Mouse (Mus musculus) v-Abl transformed pro-B cells (cell line): ENCODE results near the gene Selenom.

Source experiments
- in situ Hi-C, 2 experiments: fragments of 400-800 bp; cut with MboI; formaldehyde crosslinking; loops; one replicate each; pipeline ENCODE4 v1.15.1; 2025; ENCODE audit not compliant: unreplicated experiment in 2 of 2

The Selenom gene

DNA sequence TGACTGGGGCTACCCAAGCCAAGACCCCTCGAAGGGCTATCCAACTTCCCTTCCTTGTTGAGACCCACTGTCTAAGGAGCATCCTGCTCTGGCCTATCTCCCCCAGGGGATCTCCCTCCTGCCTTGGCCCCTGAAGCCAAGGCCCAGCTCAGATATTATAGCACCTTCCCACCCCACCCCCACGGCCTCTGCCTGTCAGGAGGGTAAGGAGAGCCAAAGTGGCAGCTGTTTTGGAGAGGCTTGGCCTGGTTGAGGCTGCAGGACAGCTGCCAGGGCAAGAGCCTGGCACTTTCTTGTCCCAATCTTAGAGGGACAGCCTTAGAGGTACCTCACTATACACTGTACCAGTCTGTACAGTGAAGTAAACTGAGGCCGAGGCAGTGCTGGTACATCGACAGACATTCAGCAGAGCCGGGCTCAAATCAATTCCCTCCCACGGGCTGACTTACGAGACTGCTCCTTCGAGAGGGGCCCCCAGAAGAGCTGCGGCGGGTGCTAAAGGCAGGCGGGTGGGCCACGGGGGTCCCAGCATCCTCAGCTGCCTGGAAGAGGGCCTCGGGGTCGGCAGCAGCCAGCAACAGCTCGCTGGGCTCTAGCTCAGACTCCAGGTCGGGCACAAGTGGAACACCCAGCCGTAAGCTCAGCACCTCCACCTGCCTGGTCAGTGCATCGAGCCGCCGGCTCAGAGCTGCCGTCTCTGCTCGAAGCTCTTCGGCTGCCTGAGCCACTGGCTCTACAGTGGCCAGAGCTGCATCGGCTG, 12.7 kb downstream of the Selenom start:
- in situ Hi-C loops: no loop called here

DNA sequence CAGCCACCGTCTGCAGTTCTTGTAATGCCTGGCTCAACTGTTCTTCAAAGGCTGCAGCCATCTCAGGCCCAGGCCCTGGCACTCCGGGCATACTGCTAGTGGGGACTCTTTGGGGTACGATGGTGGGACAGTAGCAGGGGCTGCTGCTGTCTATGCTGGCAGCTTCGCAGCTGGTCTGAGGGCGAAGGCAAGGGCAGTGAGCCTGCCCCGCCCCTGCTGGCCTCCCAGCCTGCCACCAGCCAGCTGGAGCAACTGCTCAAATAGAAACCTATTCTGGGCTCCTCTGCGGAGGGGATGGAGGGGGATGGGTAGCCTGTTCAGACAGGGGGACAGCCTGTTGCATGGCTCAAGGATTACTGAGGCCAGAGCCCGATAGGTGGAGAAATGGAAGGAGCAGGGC, 13.3 kb downstream of the Selenom start:
- in situ Hi-C loops: no loop called here

DNA sequence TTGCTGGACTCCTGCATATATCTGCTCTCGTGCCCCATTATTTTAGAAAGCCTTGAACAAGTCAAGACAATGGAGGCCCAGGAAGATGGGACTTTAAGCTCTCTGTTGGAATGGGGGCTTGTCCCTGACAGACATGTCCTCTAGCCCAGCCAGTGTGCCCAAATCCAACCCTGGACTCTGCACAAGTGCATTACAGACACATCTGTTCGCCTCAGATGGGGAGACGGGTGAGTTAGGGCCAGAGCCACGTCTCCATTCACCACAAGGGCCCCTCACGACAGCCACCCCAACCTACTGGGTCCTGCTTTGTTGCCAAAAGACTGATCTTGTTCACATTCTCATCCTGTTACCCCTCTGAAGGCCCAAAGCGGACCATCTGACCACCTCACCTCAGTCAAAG, 13.7 kb downstream of the Selenom start:
- in situ Hi-C loops: no loop called here

DNA sequence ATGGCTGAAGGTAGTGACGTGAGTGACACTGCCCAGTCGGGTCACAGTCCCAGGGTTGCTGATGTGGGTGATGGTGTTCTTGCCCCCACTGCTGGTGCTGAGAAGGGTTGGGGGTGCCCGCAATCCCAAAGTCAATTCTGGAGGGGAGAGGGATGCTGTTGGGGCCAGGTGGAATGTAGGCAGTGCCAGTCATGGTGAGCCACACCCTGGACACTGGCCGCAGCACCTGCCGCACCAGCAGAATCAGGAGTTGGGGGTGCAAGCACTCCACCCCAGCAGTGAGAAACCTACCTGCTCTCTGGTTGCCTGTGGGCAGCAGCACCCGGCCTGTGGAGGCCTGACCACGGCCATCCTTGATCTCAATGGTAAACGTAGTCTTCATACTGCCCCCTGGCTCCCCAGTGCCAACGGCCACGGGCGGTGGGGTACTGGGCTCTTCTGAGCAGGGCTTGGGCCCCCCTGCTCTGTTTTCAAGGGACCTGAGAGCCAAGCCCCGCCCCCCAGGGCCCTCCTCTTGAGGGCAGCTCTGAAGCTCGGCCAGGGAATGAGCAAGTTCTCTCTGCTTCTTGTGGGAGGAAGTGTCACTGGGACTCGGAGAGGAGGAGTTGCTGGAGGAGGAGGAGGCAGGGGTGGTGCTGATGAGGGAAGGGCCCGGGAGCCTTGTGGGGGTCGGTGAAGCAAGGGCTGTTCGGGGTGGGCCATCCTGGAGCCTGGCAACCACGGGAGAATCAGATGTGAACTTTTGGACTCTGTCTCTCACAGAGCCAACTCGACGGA, 15.2 kb downstream of the Selenom start:
- in situ Hi-C loops: loop anchor here (5.0 to 10.0 kb wide), 4 partner anchors 57 to 258 kb away; partner anchors contain the start of gene Pik3ip1 (in 1 of the 2)

DNA sequence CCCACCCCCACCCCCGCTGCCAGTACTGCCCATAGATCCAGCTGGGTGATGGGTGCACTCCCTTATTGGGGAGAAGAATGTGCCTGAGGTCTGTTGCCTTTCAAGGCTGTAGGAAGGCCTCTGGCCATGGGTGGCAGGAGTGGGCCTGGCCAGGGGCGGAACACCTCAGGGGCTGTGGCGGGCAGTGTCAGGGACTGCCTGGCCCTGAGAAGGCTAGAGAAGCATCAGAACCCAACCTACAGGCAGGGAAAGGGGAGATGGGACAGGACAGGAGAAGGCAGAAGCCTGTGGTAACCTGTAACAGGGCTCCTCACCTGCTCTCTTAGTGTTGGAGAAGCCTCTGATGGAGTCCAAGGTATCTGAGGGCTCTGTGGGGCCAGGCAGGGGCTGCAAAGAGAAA, 16.2 kb downstream of the Selenom start:
- in situ Hi-C loops: loop anchor here (5.0 to 10.0 kb wide), 4 partner anchors 58 to 257 kb away; partner anchors contain the start of gene Pik3ip1 (in 1 of the 2)

DNA sequence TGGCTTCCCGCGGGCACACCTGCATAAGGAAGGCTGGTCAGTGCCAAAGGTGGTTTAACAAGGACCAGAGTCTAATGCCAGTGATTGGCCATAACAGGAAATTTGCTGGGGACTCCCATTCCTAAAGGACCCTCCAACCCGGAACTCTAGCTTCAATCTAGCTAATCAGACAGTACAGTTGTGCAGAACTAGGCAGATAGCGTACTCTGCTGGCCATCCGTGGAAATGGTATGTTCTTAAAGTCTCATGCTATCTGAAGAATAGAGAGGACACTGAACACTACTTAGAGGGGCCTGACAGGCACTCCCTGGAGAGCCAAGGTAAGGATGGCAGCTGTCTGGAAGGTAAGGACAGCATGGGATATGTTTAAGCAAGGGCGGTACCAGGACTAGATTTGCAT, 17.1 kb downstream of the Selenom start:
- in situ Hi-C loops: loop anchor here (5.0 to 10.0 kb wide), 4 partner anchors 59 to 256 kb away; partner anchors contain the start of gene Pik3ip1 (in 1 of the 2)

DNA sequence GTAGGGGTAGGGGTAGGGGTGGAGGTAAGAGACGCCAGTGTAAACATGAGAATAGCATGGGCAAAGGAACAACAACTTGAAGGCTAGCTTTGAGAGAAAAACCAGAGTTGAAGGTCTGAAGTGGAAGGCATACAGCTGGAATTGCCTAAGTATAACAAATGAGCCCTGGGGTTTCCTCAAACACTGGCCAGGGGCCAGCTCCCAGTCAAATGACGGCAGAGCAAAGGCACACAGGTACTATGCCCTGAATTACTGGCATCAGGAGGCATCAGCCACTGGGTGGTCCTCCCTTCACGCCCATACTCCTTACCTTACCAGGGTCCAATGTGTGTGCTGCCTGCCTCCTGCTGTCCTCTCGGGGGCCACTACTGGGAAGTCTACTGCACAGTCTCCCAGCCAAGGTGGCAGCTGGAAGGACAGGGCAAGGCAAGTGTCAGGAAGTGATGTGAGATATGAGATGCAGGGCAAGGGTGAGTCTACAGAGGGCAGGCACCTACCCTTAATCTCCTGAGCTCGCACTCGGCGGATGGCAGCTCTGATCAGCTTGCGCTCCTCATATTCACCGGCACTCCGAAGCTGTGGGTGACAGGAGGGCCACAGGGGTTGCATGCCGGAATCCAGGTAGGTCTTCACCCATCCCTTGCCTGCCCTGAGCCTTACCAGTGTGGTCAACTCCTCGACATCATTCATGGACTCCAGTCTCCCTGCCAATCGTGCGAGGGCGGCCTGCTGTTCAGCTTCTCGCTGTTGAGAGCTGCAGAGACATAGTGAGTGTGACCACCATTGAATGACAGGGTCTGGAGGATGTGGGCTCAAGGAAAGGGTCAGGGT, 17.8 kb downstream of the Selenom start:
- in situ Hi-C loops: loop anchor here (5.0 to 10.0 kb wide), 4 partner anchors 60 to 255 kb away; partner anchors contain the start of gene Pik3ip1 (in 1 of the 2)

DNA sequence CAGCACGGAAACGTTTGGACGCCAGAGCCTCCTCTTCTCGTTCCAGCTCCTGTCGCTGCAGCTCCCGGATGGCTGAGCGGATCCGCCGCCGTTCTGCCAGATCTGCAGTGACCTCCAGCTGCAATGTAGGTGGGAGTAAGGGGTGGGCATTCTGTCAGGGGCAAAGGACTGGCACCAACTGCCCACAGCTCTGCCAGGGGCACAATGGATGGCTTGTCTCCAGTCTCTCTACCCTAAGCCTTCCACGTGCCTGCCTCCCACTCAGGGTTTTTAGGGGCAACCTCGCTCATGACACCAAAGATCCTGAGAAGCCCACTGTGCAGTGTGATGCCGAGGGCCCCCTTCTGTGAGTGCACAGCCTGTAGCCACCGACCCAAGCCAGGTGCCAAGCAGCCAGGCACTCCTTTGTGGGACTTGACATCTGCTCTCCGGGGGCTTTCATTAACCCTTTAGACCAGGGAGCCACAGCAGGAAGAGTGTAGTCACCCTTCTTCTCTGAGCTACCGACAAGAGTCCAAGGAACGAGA, 19.0 kb downstream of the Selenom start:
- in situ Hi-C loops: loop anchor here (5.0 to 10.0 kb wide), 4 partner anchors 61 to 254 kb away; partner anchors contain the start of gene Pik3ip1 (in 1 of the 2)

DNA sequence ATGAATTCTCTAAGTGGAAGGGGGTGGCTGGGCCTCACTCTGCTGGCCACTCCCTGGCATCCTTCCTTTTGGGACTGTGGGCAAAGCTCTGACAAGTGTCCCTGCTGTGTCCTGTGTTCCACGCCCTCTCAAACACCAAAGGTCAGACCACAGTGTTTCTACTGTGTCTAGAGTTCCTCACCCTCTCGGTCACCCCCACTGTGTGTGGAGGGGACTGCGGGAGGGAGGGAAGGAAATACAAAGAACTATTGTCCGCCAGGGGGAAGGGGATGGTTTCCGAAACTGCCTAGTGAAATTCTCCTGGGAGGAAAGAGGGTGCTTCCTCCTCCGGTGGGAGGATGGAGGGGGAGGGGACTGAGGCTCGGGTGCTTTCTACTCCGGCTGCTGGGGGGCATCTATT, 20.5 kb downstream of the Selenom start:
- in situ Hi-C loops: loop anchor here (5.0 to 10.0 kb wide), 4 partner anchors 63 to 252 kb away; partner anchors contain the start of gene Pik3ip1 (in 1 of the 2)

DNA sequence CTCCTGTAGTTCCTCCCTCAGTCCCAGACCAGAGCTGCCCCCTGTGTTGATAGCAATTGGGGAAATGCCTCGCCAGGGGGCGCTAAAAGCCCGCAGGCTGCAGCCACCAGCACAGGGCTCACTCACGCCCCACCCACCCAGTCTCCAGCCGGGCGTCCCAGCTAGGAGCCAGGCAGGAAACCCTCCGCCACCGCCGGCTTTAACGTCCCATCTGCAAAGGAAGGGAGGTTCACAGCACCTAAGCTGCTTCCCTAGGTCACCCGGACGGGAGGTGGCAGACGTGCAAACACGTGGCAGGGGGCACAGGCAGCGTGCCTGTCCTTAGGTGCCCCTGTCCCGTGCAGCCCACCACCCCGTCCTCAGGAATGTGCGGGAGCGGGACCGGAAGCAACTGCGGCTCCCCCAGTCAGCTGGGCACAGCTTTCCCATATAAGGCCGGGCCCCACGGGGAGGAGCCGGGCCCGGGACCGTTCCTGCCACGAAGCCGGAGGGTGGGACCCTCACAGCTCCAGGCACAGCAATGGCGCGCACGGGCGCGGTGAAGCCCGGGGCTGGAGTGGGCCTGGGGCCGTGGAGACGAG, 21.0 kb downstream of the Selenom start:
- in situ Hi-C loops: loop anchor here (10.0 kb wide), 2 partner anchors 159 to 201 kb away; partner anchors contain the start of gene Pik3ip1 (in 1 of the 2)

DNA sequence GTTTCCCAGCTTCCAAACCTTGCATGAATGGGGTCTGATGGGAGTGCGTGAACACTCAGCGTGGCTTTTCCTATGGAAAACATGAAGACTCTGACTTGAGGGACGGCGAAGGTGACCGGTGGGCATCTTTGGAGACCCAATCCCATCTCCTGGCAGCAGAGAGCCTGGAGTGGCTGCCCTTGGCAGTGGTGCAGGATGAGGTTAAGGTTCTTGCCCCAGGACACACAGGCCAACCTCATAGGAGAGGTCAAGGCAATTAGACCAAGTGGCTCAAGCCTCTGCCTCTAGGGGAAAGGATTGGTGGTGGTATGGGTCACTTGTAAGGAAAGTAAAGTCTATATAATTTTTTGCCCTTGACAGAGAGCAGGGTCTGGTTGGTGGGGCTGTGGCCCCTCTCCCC, 21.6 kb downstream of the Selenom start:
- in situ Hi-C loops: loop anchor here (10.0 kb wide), 2 partner anchors 159 to 201 kb away; partner anchors contain the start of gene Pik3ip1 (in 1 of the 2)

DNA sequence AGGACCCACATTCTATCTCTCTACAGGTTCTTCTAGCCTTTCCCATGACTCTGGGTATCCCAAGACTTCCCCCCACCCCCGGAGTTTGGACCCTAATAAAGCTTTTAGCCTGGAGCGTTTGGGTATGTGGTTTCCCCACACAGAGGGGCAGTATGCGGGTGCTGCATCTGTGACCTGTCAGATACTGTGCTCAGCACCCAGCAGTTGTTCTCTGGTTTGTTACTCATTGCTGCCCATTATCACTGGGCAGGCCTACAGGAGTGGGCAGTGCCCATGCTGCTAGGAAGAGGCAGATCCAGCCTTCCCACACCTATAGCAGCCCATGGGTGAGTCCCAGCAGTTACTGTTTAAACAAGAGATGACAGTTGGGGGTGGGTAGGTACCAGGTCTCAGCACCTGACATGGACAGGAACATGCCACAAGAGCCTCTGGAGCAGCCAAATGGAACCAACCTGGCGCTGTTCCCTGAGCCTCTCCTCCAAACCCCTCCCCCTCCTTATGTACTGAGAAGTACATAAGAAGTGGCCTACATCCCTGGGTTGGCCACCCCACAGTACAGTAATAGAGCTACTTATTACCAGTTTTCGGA, 22.4 kb downstream of the Selenom start:
- in situ Hi-C loops: loop anchor here (10.0 kb wide), 2 partner anchors 158 to 202 kb away; partner anchors contain the start of gene Pik3ip1 (in 1 of the 2)

DNA sequence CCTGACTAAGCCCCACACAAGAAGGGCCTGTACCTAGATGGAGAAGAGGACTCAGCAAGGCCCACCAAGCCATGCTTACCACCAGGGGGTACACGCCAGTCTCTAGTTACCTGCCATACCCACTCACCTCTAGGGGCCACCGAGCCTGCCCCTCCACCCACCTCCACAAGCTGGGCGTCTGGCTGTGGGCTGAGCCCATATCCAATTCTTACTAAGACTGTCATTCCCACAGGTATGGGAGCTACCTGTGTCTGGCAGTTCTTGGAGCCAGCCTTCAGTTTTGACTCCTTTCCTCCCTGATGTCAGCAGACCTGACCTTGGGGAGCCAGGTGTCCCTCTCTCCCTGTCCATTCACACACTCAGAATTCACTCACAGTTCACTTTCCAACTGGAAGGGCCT, 23.2 kb downstream of the Selenom start:
- in situ Hi-C loops: loop anchor here (10.0 kb wide), 2 partner anchors 157 to 203 kb away; partner anchors contain the start of gene Pik3ip1 (in 1 of the 2)

DNA sequence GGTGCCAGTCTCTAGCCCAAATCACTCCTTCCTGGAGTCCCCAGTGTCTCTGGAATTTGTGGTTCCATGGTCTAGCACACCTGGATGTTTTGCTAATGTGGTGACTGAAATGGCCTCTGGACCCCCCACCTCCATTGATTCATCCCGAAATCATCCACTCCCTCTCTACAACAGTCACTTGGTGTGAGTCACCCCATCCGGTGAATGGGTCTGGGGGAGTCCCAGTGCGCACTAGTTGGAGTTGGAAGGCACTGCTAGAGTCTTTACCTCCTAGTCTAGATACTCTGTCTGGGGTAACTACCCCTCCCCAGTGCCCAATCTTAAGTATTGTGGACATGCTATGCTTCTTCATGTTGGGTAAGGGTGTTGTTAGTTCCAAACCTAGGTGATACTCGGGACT, 23.9 kb downstream of the Selenom start:
- in situ Hi-C loops: loop anchor here (10.0 kb wide), 2 partner anchors 156 to 204 kb away; partner anchors contain the start of gene Pik3ip1 (in 1 of the 2)

DNA sequence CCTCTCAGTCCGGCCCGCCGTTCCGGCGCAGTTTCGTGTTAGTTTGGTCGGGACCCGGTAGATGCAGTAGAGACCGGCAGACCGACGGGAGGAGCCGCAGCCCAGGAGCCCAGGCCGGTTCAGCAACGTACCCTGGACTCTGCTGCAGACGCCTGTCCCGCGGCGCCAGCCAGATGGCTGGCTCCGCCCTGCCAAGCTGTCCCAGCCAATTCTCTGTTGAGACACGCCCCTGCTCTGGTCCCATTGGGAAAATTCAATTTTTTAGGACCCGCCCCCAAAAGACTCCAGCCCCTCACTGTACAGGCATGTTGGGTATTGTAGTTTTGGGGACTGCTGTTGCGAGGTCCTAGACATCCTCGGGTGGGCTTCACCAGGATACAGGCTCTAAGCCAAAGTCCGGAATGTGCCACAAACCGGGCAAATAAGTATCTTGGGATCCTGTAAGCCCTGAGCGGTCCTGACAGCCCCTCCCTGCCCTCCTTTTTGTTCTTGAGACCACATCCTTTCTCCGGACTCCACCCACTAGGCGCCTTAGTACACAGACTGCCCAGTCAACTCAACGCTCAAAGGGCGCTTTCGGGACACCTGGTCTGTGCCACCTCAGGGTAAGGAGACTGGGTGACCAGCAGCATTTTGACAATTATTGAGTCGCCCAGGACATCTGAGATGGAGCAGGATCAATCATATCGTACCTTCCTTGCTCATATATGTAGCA, 24.8 kb downstream of the Selenom start:
- in situ Hi-C loops: loop anchor here (10.0 kb wide), 2 partner anchors 156 to 204 kb away; partner anchors contain the start of gene Pik3ip1 (in 1 of the 2)

DNA sequence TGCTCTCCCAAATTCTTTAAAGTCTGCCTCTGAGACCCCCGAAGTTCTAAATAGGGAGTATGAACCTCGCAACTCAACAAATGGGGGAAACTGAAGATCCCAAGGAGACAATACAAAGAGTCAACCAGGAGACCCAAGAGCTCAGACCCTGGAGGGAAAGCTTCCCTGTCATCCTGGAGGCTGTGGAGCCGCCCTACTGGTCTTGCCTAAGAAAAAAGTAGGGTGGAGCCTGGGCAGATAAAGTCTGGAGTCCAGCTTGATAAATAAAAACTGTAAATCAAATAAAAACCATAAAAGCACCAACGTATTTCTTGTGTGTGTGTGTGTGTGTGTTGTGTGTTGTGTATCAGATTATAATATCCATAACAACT, 25.3 kb downstream of the Selenom start:
- in situ Hi-C loops: loop anchor here (5.0 to 10.0 kb wide), 4 partner anchors 107 to 205 kb away; partner anchors contain the start of genes Morc2a (in 1 of the 2) and Pik3ip1 (in 1 of the 2)

DNA sequence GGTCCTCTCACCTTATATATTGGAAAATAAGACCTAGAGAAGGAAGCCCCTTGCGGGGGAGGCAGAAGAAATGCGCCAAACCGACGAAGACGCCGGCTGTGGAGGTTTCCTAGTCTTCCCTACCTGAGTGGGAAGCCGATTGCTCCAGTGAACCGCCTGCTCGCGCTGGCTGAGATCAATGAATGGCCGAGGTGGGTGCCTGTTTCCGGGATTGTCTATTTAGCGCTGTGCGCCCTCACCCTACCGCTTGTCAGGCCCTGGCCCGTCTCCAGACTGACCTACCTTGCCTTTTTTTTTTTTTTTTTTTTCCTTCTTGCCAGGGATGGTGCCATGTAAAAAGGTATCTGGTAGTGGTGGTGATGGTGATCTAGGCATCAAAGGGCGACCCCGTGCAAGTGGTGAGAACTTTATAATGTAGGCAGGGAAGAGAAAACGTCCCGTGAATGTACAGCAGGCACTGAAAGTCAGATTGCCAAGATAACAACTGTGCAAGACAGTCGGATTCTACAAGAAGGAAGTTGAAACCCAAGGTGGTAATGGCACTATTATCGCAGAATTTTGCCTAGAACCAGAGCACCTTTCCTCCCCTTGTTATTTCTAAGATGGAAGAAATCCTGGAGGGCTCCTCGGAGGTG, 26.1 kb downstream of the Selenom start, which contains the start of gene Smtn:
Gene Smtn (minus strand): TSS at position 162 of the 635 bp plus-strand sequence.
- in situ Hi-C loops: loop anchor here (5.0 kb wide), 2 partner anchors 107 to 112 kb away; partner anchors contain the start of gene Morc2a (in 1 of the 2)
